Mouse (Mus musculus) cortical plate, adult 2 months (tissue): ENCODE data around the gene Dnajb12. TPM values are rescaled to one million over a fixed set of nuclear protein-coding genes. Genes with fewer than 3 reads are reported as not detected.
A peak's percentile ranks its signal among the peaks of the same experiment; 100 is the strongest.

Experiments used
- H3K27ac ChIP-seq: fragments of 200-500 bp; 2 replicates; pipeline ENCODE4 v1.5.1; 2012; ENCODE audit warnings: low read length, control low read depth, inconsistent platforms; ENCODE audit not compliant: insufficient read depth
- H3K4me1 ChIP-seq: fragments of 200-500 bp; 2 replicates; pipeline ENCODE4 v1.6.1; 2011; ENCODE audit warnings: low read length; ENCODE audit not compliant: control insufficient read depth, insufficient read depth
- H3K4me3 ChIP-seq: fragments of 200-500 bp; 2 replicates; pipeline ENCODE4 v1.5.1; 2011; ENCODE audit warnings: mild to moderate bottlenecking, low read length, control low read depth; ENCODE audit not compliant: insufficient read depth
- CTCF ChIP-seq: fragments of 200-500 bp; IDR thresholded peaks from 2 replicates; pipeline ENCODE4 v1.5.1; 2011; ENCODE audit warnings: mild to moderate bottlenecking, control low read depth, low read length; ENCODE audit not compliant: insufficient read depth; ENCODE audit errors: extremely low read depth
- POLR2A ChIP-seq: fragments of 200-500 bp; IDR thresholded peaks from 2 replicates; pipeline ENCODE4 v1.6.1; 2011; ENCODE audit warnings: mild to moderate bottlenecking, low read length, control low read depth; ENCODE audit not compliant: insufficient read depth; ENCODE audit errors: extremely low read depth
- polyA plus RNA-seq: library from polyadenylated mRNA; depleted of rRNA; stranded (reverse); fragments of >200 nt; gene quantifications from 2 replicates; pipeline ENCODE4 v1.2.3, GENCODE M21; 2012; rRNA removed

Dnajb12 gene
- polyA plus RNA-seq: 45.0 and 47.0 TPM in 2 replicates

- Histone ChIP-seq H3K27ac (peak within 1 kb of the TSS; percentile 97), H3K4me3 (peak within 1 kb of the TSS; percentile 59), H3K4me1 (no peaks in the 10 kb centered on the region; the same call in 1 of the 2 replicates)
- TF ChIP-seq CTCF (no peak), POLR2A (peak; percentile 69)
These were observed at the start of gene Dnajb12 for GRCm38 (mm10) chr10:59879255-59880028. Dnajb12 (plus strand) TSS chr10:59879556.

- no peak overlapping the region for H3K27ac ChIP-seq
- no peaks in the 10 kb centered on the region for H3K4me1 ChIP-seq
- TF ChIP-seq CTCF (no peak), POLR2A (no peak)
- H3K4me3 ChIP-seq: no peak overlapping the region
These were observed 49.5 kb upstream of the Dnajb12 start for GRCm38 (mm10) chr10:59829886-59830285.

- 0 out of 2 replicates have a peak, but pooled peaks cover 1% of the 10 kb centered on the region for H3K4me1 ChIP-seq
- TF ChIP-seq POLR2A (no peak), CTCF (no peak)
- no peak overlapping the region for H3K27ac ChIP-seq
- H3K4me3 ChIP-seq: no peak overlapping the region
These were observed 47.4 kb upstream of the Dnajb12 start for GRCm38 (mm10) chr10:59831950-59832349.

- 0 out of 2 replicates have a peak, but pooled peaks cover 1% of the 10 kb centered on the region for H3K4me1 ChIP-seq
- TF ChIP-seq CTCF: no peak
- TF ChIP-seq POLR2A: 0 out of 2 replicates have a peak, but pooled peaks have one; percentile 9
- H3K4me3 ChIP-seq: no peak overlapping the region
- H3K27ac ChIP-seq: no peak overlapping the region
These were observed 43.8 kb upstream of the Dnajb12 start for GRCm38 (mm10) chr10:59835301-59836155.

- peaks cover 5% of the 10 kb centered on the region; the same call in 1 of the 2 replicates for H3K4me1 ChIP-seq
- H3K4me3 ChIP-seq: no peak overlapping the region
- TF ChIP-seq CTCF (no peak), POLR2A (no peak)
- H3K27ac ChIP-seq: no peak overlapping the region
These were observed 41.9 kb upstream of the Dnajb12 start for GRCm38 (mm10) chr10:59837490-59837889.

- Histone ChIP-seq H3K27ac (peak overlapping the region; percentile 70), H3K4me1 (peaks cover 4% of the 10 kb centered on the region; the same call in 1 of the 2 replicates), H3K4me3 (no peak overlapping the region)
- TF ChIP-seq CTCF (no peak), POLR2A (no peak)
These were observed 37.9 kb upstream of the Dnajb12 start for GRCm38 (mm10) chr10:59841434-59841833.

GRCm38 (mm10) chr10:59843125-59843524, 36.2 kb upstream of the Dnajb12 start:
- TF ChIP-seq CTCF (no peak), POLR2A (no peak)
- H3K4me1 ChIP-seq: peaks cover 4% of the 10 kb centered on the region; the same call in 1 of the 2 replicates
- H3K4me3 ChIP-seq: no peak overlapping the region
- H3K27ac ChIP-seq: no peak overlapping the region

- Histone ChIP-seq H3K27ac (no peak overlapping the region), H3K4me3 (no peak overlapping the region), H3K4me1 (peaks cover 4% of the 10 kb centered on the region; the same call in 1 of the 2 replicates)
- TF ChIP-seq CTCF: no peak
- no peak for TF ChIP-seq POLR2A
These were observed 34.7 kb upstream of the Dnajb12 start for GRCm38 (mm10) chr10:59844686-59845085.

GRCm38 (mm10) chr10:59846416-59846815, 32.9 kb upstream of the Dnajb12 start:
- TF ChIP-seq CTCF: peak; percentile 74
- no peak for TF ChIP-seq POLR2A
- no peak overlapping the region for H3K27ac ChIP-seq
- H3K4me3 ChIP-seq: no peak overlapping the region
- H3K4me1 ChIP-seq: 0 out of 2 replicates have a peak, but pooled peaks cover 1% of the 10 kb centered on the region
